Mouse (Mus musculus) activated CD4-positive, CD25-positive, alpha-beta regulatory T cell, adult 4 months (primary cell): ENCODE results near the gene Efcab10. TPM values are rescaled to one million over a fixed set of nuclear protein-coding genes. Genes with fewer than 3 reads are reported as not detected.

Experiments
- ATAC-seq: one replicate; pipeline ENCODE4 v1.8.0; 2017
- polyA plus RNA-seq, 2 experiments: library from polyadenylated mRNA; unstranded; fragments of 100-300 nt; shearing (Covaris generic); gene quantifications; one replicate each; pipeline ENCODE4 v1.2.1; 2017

Gene Efcab10
- polyA plus RNA-seq, 2 experiments from 2014 or later, result not detected

DNA sequence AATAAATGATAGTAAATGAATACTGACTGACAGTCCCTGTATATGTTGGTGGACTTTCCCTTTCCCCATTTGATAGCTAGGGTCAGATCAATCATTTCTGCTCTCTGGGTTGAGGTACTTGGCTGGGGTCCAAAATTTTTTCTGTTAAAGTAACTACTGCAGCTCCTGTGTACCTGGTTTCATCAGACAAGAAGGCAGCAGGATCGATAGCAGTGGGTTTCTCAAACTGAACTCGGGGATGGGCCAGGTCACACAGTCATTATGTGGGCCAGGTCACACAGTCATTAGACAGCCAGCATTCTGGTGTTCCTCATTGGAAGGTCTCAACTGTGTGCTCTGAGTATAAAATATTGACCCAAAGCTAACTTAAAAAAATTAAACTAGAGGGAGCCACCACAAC lies 33.1 kb downstream of the Efcab10 start:
- no peak for ATAC-seq

DNA sequence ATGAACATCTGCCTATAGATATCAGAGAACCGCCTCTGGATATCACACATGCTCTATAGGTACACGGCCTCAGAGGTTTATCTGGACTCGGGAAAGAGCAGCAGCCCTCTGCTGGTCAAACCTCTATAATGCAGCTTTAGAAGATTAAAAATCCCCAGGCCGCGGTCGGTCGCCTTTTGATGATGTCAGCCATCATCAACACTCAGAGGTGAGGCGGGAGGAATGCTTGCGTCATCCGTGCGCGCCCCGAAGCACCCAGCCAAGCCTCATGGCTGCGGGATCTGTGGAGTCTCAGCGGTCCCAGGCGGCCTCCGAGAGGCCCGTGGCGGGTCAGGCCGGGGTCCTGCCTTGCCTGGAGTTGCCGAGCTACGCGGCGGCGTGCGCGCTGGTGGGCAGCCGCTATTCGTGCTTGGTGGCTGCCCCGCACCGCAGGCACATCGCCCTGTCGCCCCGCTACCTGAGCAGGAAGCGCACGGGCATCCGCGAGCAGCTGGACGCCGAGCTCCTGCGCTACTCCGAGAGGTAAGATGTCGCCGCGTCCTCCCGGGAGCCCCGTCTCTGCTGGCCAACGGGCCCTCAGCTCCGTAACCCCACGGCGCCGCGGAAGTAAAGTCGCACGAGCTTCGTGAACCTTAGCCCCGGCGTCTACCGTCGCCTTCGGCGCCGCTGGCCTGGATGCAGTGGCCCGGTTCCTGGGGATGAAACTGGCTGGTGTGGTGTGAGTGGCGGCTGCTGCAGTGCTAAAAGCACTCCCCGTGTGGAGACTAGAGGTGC lies 34.9 kb downstream of the Efcab10 start, which contains the start of gene Twistnb:
Twistnb (plus strand) TSS at position 249 of the 774 bp plus-strand sequence.
- ATAC-seq, result peak; percentile 82

DNA sequence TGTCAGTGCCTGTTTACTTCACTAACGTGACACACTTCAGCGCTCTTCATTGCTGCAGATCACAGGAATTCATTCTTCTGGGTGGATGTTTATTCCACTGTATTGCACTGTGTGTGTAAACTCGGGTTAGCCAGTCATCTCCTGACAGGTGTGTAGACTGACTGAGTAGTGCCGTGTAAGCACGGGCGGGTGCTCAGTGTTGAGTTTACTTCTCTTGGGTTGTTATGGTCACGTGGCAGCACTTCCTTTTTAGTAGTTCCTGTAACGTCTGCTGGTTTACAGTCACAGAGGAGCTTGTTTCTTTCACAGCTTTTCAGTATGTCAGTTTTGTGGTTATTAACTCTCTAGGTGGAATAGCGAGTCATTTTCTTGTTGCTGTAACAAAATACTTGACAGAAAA lies 39.2 kb downstream of the Efcab10 start:
- ATAC-seq, result peak; percentile 61

DNA sequence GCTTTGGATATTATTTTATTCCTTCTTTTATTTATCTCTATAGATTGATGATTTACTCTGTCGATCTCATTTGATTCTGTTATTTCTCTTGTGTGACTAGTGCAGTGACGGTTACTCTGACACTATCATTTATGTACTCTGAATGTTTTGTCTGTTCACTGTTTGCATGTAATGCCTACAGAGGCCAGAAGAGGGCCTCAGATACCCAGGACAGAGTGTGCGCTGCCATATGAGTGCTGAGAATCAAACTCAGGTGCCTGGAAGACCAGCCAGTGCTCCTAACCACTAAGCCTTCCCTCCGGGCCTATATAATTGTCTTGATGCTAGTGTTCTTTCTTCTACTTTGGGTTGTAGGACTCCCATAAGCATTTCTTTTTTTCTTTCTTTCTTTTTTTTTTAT lies 40.1 kb downstream of the Efcab10 start:
- ATAC-seq, result no peak

Other genes with a start within 250 kb of the Efcab10 start
- gene Atxn7l1, start 247.2 kb upstream of the Efcab10 start, polyA plus RNA-seq, result 10 to 100 TPM; 69.1 to 80.6 TPM
- 10 to 100 TPM; 26.3 to 52.2 TPM for gene Twistnb, start 34.8 kb downstream of the Efcab10 start, polyA plus RNA-seq